Mouse (Mus musculus): ENCODE measurements around the gene Dpf3. TPM values are rescaled to one million over a fixed set of nuclear protein-coding genes. Genes with fewer than 3 reads are reported as not detected.

The Dpf3 gene
- 1 to 10 TPM in 1 of 2 experiments, under 1 TPM in 1; 0.52 to 1.7 TPM for total RNA-seq (2023)

DNA sequence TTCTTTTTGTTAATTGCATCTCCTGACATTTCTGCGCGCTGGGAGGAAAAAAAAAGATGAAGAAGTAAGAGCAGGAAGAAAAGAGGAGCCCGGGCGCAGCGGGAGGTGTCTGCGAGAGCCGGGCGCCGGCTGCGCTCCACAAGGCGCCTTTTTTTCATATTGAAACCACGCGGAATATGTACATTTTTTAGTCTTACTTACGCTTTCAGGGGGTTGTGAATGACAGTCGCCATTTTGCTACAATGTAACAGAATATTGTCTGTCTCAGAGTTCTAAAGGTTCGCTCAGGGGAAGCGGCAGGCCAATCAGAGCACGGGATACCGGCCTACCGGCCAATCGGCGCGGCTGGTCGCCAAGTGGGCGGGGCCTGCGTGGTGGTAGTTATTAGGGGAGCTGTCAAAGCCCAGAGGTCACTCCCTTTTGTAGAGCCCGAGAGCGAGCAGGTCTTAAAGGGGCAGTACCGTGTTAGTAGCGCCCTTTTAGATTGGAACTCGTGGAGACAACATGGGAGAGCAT is at the start of gene Dpf3:
Gene Dpf3 (minus strand): TSS at position 241 of the 516 bp plus-strand sequence.

DNA sequence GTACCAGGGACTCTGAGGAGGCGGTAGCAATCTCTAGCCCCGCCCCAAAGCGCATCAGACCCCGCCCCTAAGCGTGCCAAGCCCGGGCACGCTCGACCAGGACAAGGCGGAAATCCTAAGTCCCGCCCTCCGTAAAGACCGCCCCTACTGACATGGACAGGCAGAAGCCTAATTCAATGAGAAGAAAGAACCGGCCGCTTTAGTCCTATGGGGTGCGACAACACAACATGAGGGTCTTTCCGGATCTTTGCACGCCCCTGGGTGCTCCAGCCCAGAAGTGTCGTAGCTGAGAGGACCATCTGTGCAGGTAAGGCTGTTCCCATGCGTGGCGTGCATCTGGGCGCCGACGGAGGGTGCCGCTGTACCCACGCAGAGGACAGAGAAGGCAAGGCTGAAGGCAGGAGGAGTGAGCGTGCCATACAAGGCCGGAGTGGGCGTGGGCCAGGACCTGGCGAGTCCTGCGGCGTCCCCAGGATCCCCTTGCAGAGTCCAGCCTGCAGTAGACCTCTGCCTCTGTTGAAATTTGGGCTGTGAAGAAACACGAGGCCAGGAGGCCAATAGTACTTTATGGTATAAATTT is 32.9 kb upstream of the Dpf3 start, which contains the start of gene Dcaf4:
Gene Dcaf4 (plus strand): TSS at position 156 of the 580 bp plus-strand sequence.

Other genes starting within 250 kb of the Dpf3 start
- 10 to 100 TPM; 10.9 to 14.9 TPM for gene Dcaf4, start 32.8 kb upstream of the Dpf3 start, total RNA-seq (2023)
- 10 to 100 TPM; 28.9 to 31.9 TPM for gene Zfyve1, start 109.5 kb upstream of the Dpf3 start, total RNA-seq (2023)
- gene Rbm25, start 143.5 kb upstream of the Dpf3 start, total RNA-seq (2023), result 100 to 1,000 TPM; 176 to 209 TPM
- 100 to 1,000 TPM; 135 to 141 TPM for gene Psen1, start 200.4 kb upstream of the Dpf3 start, total RNA-seq (2023)

Measured in monocyte, adult 59 days (primary cell).